Mouse (Mus musculus) ES-Bruce4 (cell line): ENCODE measurements at regions not wholly inside any gene's neighbourhood (a gene's known extent, or its start where the extent isn't known, plus 50 kb on each side); places are given as distances from the start of the nearest gene placed in this dataset.

Experiments
- H3K27ac ChIP-seq: 2 replicates; pipeline ENCODE4 v1.5.1; 2012; ENCODE audit warnings: low read length, inconsistent platforms; ENCODE audit not compliant: insufficient read depth
- H3K27me3 ChIP-seq: 2 replicates; pipeline ENCODE4 v1.6.1; 2012; ENCODE audit warnings: mild to moderate bottlenecking, low read length, inconsistent platforms; ENCODE audit not compliant: control insufficient read depth, poor library complexity, insufficient read depth, severe bottlenecking
- H3K36me3 ChIP-seq: 2 replicates; pipeline ENCODE4 v1.6.1; 2012; ENCODE audit warnings: inconsistent platforms, mild to moderate bottlenecking, low read length, moderate library complexity; ENCODE audit not compliant: control insufficient read depth, poor library complexity, insufficient read depth, severe bottlenecking
- H3K4me1 ChIP-seq: one replicate; pipeline ENCODE4 v1.8.1; 2011; ENCODE audit warnings: low read length; ENCODE audit not compliant: control insufficient read depth, insufficient read depth
- H3K4me3 ChIP-seq: 2 replicates; pipeline ENCODE4 v1.5.1; 2011; ENCODE audit warnings: low read depth, mild to moderate bottlenecking, low read length
- H3K9ac ChIP-seq: 2 replicates; pipeline ENCODE4 v1.6.1; 2012; ENCODE audit warnings: low read depth, mild to moderate bottlenecking, inconsistent platforms; ENCODE audit not compliant: poor library complexity, severe bottlenecking
- H3K9me3 ChIP-seq: replicated peaks from 2 replicates; pipeline ENCODE4 v1.6.1; 2012; ENCODE audit warnings: mild to moderate bottlenecking, low read length, inconsistent platforms; ENCODE audit not compliant: control insufficient read depth, poor library complexity, insufficient read depth, severe bottlenecking
- CTCF ChIP-seq: IDR thresholded peaks from one replicate; pipeline ENCODE4 v1.8.1; 2011; ENCODE audit warnings: low read depth, low read length
- EP300 ChIP-seq: IDR thresholded peaks from 2 replicates; pipeline ENCODE4 v1.6.1; 2011; ENCODE audit warnings: low read depth, low read length; ENCODE audit not compliant: insufficient read depth
- POLR2A ChIP-seq: IDR thresholded peaks from one replicate; pipeline ENCODE4 v1.8.1; 2011; ENCODE audit warnings: low read length; ENCODE audit not compliant: insufficient read depth

DNA sequence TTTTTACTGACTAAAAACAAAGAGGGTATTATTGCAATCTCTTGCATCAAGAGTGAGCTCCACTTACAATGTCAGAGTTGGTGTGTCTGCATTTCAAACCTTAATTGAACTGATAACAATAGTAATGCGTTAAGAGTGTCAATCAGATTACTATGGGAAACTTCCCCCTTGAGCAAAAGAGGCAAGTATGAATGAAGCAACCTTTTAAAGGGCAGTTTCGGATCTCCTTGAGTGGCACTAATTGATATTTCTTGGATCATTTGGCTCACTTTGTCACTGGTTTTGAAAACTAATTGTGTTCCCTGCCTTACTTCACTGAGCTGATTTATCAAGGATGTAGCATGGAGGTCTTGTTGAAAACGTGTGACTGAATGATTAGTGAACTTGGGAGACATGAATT, 151.0 kb upstream of the Bmp2 start:
- Histone ChIP-seq H3K4me3 (no peak overlapping the region), H3K9ac (no peak overlapping the region), H3K27ac (no peak overlapping the region), H3K4me1 (no peaks in the 10 kb centered on the region), H3K9me3 (no peaks in the 10 kb centered on the region), H3K27me3 (no peaks in the 10 kb centered on the region), H3K36me3 (no peaks in the 10 kb centered on the region)
- no peak for TF ChIP-seq POLR2A
- TF ChIP-seq EP300, result no peak
- no peak for TF ChIP-seq CTCF

DNA sequence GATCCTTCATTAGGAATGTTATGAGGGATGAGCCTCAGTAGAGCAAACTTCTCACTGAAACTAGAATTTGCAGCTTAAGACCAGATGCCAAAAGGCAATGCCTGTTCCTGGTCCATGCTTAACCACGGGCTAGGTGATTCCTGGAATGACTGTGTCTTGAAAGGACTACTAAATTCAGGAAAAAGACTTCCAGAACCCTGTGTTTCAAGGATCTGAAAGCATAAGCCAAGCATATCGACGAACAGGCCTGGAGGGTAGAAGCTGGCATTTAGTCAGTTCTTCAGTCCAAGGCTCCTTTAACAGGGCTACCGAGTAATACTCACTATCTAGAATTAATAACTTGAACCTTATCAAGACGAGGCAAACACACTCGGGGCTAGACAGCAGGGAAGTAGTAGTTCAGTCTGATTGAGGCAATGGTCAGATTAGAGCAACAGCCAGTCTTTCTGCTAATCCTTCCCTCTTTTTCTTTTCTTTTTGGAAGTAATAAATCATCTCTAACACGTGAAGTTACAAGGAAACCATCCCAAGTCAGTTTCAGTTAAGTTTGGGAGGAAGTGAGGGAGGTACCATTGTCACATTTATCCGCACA, 134.9 kb upstream of the Bmp2 start:
- Histone ChIP-seq H3K27me3 (no peaks in the 10 kb centered on the region), H3K4me3 (no peak overlapping the region), H3K36me3 (no peaks in the 10 kb centered on the region), H3K9me3 (no peaks in the 10 kb centered on the region), H3K4me1 (no peaks in the 10 kb centered on the region), H3K9ac (no peak overlapping the region), H3K27ac (no peak overlapping the region)
- no peak for TF ChIP-seq CTCF
- TF ChIP-seq POLR2A, result no peak
- TF ChIP-seq EP300, result no peak

DNA sequence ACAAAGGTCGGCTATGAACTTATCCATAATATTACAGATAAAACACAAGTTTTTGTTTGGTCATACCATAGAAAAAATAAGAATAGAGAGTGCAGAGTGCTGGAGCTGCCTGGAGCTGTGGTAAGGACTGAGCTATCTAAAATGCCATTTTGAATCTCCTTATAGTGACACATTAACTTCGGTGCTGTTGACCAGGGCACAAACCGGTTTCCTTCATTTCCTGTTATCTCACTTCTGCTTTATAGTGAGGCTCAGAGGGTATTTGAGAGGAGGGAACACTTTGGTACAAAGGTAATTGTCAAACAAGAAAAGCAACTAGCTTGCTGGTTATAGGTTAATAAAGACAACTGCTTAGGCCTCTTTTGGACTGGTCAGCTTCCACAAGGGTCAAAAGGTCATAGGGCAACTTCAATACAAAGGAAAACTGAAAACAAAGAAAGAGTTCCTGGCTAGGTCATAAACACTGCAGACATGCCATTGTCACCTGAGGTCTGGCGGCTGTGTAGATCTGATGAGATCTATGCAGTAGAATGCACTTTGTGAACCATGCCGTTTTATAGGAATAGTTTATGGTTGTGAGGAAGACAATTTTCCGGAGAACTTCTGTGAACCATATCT, 132.2 kb upstream of the Bmp2 start:
- H3K36me3 ChIP-seq, result no peaks in the 10 kb centered on the region
- TF ChIP-seq CTCF, result no peak
- TF ChIP-seq POLR2A, result no peak
- no peak for TF ChIP-seq EP300

DNA sequence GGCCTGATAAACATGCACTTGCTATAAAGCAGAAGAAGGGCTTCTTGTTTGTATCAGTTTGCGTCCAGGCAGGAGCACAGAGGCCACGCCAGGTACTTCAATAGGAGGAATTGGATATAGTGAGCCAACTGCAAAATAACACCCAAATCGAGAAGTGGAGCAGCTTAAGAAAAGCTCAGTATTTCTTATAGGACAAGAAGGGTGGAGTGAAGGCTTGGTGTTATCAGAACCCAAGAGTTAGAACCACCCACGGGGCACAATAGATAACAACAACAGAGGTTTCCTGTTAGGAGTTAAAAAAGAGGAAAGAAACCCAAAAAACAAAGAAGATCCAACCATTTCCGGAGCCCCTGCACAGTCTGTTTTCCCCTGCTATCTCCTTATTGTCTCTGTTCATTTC, 126.4 kb upstream of the Bmp2 start:
- Histone ChIP-seq H3K27me3 (no peaks in the 10 kb centered on the region), H3K4me3 (no peak overlapping the region), H3K36me3 (no peaks in the 10 kb centered on the region), H3K9ac (no peak overlapping the region), H3K4me1 (no peaks in the 10 kb centered on the region), H3K9me3 (no peaks in the 10 kb centered on the region), H3K27ac (no peak overlapping the region)
- TF ChIP-seq EP300 (no peak), POLR2A (no peak), CTCF (no peak)

More for the DNA sequence above, 132.2 kb upstream of the Bmp2 start:
- Histone ChIP-seq H3K4me3 (no peak overlapping the region), H3K27me3 (no peaks in the 10 kb centered on the region), H3K9me3 (no peaks in the 10 kb centered on the region), H3K27ac (no peak overlapping the region), H3K4me1 (no peaks in the 10 kb centered on the region), H3K9ac (no peak overlapping the region)

DNA sequence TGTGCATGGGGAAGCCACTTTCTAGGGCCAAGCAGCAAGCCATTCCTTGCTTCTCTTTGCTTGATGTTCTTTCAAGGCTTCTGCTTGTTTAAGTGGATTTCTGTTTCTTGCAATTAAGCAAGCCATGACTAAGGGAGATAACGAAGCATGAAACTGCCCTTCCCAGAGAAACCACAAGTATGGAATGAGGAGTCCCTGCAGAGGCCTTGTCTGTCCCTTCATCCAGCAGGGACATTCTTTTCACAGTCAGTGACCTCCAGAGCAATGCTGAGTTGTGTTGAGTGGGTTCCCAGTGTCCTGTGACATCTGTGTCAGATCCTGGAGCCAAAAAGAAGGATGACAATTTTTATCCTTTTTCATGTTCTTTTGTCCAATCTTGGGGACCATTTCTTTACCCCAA, 124.9 kb upstream of the Bmp2 start:
- H3K9me3 ChIP-seq, result no peaks in the 10 kb centered on the region
- no peak overlapping the region for H3K9ac ChIP-seq
- no peaks in the 10 kb centered on the region for H3K27me3 ChIP-seq
- H3K4me1 ChIP-seq, result no peaks in the 10 kb centered on the region
- H3K27ac ChIP-seq, result no peak overlapping the region
- H3K4me3 ChIP-seq, result no peak overlapping the region
- H3K36me3 ChIP-seq, result no peaks in the 10 kb centered on the region
- TF ChIP-seq POLR2A (no peak), CTCF (no peak), EP300 (no peak)

DNA sequence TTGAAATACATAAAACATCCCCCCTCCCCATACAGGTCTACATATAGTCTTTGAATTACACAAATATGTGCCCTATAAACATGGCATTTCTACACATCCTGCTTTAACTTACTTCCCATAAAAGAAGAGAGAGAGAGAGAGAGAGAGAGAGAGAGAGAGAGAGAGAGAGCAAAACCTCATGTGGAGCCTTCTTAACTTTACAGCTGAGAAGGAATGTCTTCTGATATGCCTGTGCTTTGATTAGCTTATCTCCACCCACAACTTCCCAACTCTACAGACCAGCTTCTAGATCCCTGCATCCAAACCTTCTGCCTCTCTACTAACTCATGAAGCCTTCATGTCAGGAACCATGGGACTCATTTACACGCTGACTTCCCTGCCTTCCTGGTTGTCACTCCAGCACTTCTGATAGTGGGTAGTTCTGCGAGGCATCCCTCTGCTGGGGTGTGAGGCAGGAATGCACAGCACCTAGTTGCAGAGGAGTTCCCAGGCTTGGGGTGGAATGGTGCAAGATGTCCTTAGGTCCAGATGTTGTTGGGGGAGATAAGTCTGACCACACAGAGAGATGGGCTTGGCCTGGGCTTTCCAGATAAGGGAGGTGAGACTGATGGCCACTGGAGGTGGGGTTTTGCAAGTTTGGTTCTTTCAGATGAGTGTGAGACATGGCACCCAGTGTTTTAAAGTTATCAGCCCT, 122.4 kb upstream of the Bmp2 start:
- H3K36me3 ChIP-seq, result no peaks in the 10 kb centered on the region
- no peak overlapping the region for H3K9ac ChIP-seq
- TF ChIP-seq EP300, result no peak
- TF ChIP-seq CTCF, result no peak
- TF ChIP-seq POLR2A, result no peak
- no peaks in the 10 kb centered on the region for H3K4me1 ChIP-seq
- H3K27ac ChIP-seq, result no peak overlapping the region
- no peaks in the 10 kb centered on the region for H3K9me3 ChIP-seq
- H3K27me3 ChIP-seq, result no peaks in the 10 kb centered on the region
- no peak overlapping the region for H3K4me3 ChIP-seq
